Mouse (Mus musculus) gastrocnemius, postnatal 14 days (tissue): Measurements from ENCODE around the gene Olfr1197. TPM values are rescaled to one million over a fixed set of nuclear protein-coding genes. Genes with fewer than 3 reads are reported as not detected.

ENCODE experiments used
- DNase-seq: peaks from one replicate; pipeline ENCODE4 v3.0.0; 2021; ENCODE audit warnings: mixed read lengths
- intact Hi-C: fragments of 180-260 bp; cut with DNase I; formaldehyde crosslinking; loops from one replicate; pipeline ENCODE4 v1.15.1; 2025; ENCODE audit warnings: low total_unique reads
- long read RNA-seq, 2 experiments: library from polyadenylated mRNA; stranded (forward); transcript quantifications; one replicate each; pipeline ENCODE4 v2.0.0; 2021
- total RNA-seq, 2 experiments: library from RNA; stranded (reverse); gene quantifications; 2 replicates each; pipeline ENCODE4 v1.2.3; 2021

Olfr1197 gene
- not detected for total RNA-seq
- long read RNA-seq, experiment 1, result 0 reads
- long read RNA-seq, experiment 2, result 0 reads

GRCm38 (mm10) chr2:88732266-88732665 lies at the start of gene Olfr1197:
Gene Olfr1197, minus strand, starts transcription at chr2:88732366.
- intact Hi-C loops, result no loop called here
- DNase-seq, result no peak

DNA sequence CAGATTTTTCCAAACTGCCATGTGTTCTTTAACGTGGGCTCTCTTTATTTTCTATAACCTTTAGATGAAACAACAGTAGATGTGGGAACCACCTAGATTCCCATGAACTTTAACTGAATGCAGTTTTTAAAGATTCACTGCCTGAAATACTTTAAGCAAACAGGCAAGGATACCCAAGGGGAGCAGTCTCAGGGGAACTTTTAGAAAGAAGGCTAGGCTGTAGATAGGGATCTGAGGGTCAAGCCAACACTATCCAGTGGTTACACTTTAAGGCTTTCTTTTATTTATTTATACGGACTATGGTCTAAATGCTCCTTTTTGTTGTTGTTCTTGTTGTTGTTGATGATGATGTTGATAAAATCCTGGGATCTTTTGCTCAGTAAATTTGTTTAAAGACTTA lies 38.2 kb upstream of the Olfr1197 start, which contains the start of gene Olfr1200:
Olfr1200 (minus strand) TSS at position 101 of the 400 bp plus-strand sequence.
- intact Hi-C loops, result no loop called here
- DNase-seq, result no peak

- DNase-seq, result no peak
- intact Hi-C loops, result no loop called here
Observed at GRCm38 (mm10) chr2:88760369-88760768, 28.2 kb upstream of the Olfr1197 start, which contains the start of gene Olfr1199. Gene Olfr1199, minus strand, starts transcription at chr2:88760469.

DNA sequence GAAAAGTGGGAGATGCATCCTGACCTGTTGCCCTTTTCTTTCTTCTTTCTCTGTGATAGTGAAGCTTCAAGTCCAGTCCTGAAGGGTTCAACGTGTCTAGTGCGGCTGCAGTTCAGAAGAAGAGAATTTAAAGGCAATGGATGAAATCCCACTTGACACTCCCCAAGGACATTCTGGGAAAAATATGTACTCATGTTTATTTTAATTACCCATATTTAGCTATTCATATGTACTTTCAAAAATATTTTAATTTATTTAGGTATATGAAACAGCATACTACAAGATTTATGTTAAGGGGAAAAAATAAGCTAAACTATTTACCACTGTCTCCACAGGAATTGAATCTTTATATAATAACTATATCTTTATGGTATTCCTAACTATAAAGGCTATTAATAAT lies 19.1 kb upstream of the Olfr1197 start, which contains the start of gene Olfr1198:
Olfr1198 (minus strand) TSS at position 101 of the 400 bp plus-strand sequence.
- intact Hi-C loops, result no loop called here
- no peak for DNase-seq

DNA sequence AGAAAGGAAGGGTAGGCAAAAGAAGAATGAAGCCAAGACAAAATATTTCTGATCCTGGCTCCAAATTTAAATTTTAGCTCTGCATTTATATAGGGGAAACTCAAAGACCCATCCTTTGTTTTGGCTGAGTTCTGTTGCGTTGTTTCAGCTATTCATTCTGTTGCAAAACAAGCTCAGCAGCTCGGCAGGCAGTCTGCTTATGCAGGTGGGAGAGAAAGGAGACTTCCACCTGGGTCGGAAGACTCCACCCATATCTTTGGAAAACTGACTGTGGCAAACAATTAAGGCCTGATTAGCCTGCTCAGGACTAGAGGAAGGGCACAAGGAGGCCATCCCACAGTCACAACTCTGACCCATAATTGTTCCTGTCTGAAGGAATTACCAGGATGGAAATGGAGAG lies 11.2 kb upstream of the Olfr1197 start:
- intact Hi-C loops, result no loop called here
- no peak for DNase-seq

- no peak for DNase-seq
- intact Hi-C loops, result no loop called here
Observed at GRCm38 (mm10) chr2:88704497-88704896, 27.7 kb downstream of the Olfr1197 start, which contains the start of gene Olfr1196. Gene Olfr1196, minus strand, starts transcription at chr2:88704597.

- intact Hi-C loops, result no loop called here
- DNase-seq, result no peak
Observed at GRCm38 (mm10) chr2:88689087-88689486, 43.1 kb downstream of the Olfr1197 start, which contains the start of gene Olfr1195. Gene Olfr1195, minus strand, starts transcription at chr2:88689187.

Other genes starting within 250 kb of the Olfr1197 start
- gene Olfr1184, start 248.8 kb downstream of the Olfr1197 start, total RNA-seq, result not detected
- gene Olfr1185-ps1, start 239.0 kb downstream of the Olfr1197 start, total RNA-seq, result not detected
- gene Olfr1186, start 213.8 kb downstream of the Olfr1197 start, total RNA-seq, result not detected
- not detected for gene Olfr1188, start 175.4 kb downstream of the Olfr1197 start, total RNA-seq
- not detected for gene Olfr1189, start 145.9 kb downstream of the Olfr1197 start, total RNA-seq
- gene Olfr1191-ps1, start 91.8 kb downstream of the Olfr1197 start, total RNA-seq, result under 1 TPM in 1 of 2 experiments, not detected in 1; 0.04 TPM
- not detected for gene Olfr1192-ps1, start 83.9 kb downstream of the Olfr1197 start, total RNA-seq
- not detected for gene Olfr1193, start 56.7 kb downstream of the Olfr1197 start, total RNA-seq
- not detected for gene Olfr1195, start 43.2 kb downstream of the Olfr1197 start, total RNA-seq
- not detected for gene Olfr1196, start 27.8 kb downstream of the Olfr1197 start, total RNA-seq
- not detected for gene Olfr1198, start 19.0 kb upstream of the Olfr1197 start, total RNA-seq
- not detected for gene Olfr1199, start 28.1 kb upstream of the Olfr1197 start, total RNA-seq
- gene Olfr1200, start 38.1 kb upstream of the Olfr1197 start, total RNA-seq, result not detected
- gene Olfr1201, start 60.7 kb upstream of the Olfr1197 start, total RNA-seq, result not detected
- not detected for gene Olfr1202, start 82.1 kb upstream of the Olfr1197 start, total RNA-seq
- not detected for gene Olfr1205, start 97.4 kb upstream of the Olfr1197 start, total RNA-seq
- gene Olfr1204, start 116.9 kb upstream of the Olfr1197 start, total RNA-seq, result not detected
- gene Olfr1206, start 130.9 kb upstream of the Olfr1197 start, total RNA-seq, result not detected
- gene Olfr1208, start 169.9 kb upstream of the Olfr1197 start, total RNA-seq, result not detected
- not detected for gene Olfr1209, start 182.8 kb upstream of the Olfr1197 start, total RNA-seq
- not detected for gene Olfr1211, start 205.7 kb upstream of the Olfr1197 start, total RNA-seq
- not detected for gene Olfr1212, start 221.6 kb upstream of the Olfr1197 start, total RNA-seq
- not detected for gene Gm13762, start 247.9 kb upstream of the Olfr1197 start, total RNA-seq